Mouse (Mus musculus) layer of hippocampus, postnatal 36 days (tissue): ENCODE results near the gene A230050P20Rik. TPM values are rescaled to one million over a fixed set of nuclear protein-coding genes. Genes with fewer than 3 reads are reported as not detected.

ENCODE experiments used
- DNase-seq, 2 experiments: peaks; one replicate each; pipeline ENCODE4 v3.0.0; 2022
- total RNA-seq, 2 experiments: library from RNA; stranded (reverse); gene quantifications; 2 replicates each; pipeline ENCODE4 v1.2.3; 2021

The A230050P20Rik gene
- total RNA-seq, 2 experiments from 2014 or later: 68.4 to 69.6 TPM

- no peak for DNase-seq
Measured at GRCm38 (mm10) chr9:20875021-20875790, 6.8 kb downstream of the A230050P20Rik start.

GRCm38 (mm10) chr9:20876318-20877117, 8.1 kb downstream of the A230050P20Rik start:
- no peak for DNase-seq

- DNase-seq: no peak
Measured at GRCm38 (mm10) chr9:20877118-20878040, 8.9 kb downstream of the A230050P20Rik start.

- DNase-seq: peak; percentile 99 to 100
Measured at GRCm38 (mm10) chr9:20878041-20878709, 9.7 kb downstream of the A230050P20Rik start.

DNA sequence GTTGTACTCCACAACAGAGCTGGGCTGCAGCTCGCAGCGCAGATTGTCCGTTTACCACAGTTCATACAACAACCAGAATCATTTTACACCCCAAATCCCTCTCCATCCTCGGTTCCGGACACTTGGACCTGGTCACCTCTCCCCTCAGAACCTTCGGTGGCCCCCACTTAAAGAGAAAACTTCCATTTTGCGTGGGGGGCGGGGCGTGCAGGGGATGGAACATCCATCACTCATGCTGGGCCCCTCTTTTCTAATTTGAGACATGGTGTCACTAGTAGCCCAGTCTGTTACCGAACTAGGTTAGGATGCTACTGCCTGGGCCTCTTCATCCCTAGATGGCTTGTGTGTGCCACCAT, 10.2 kb downstream of the A230050P20Rik start:
- DNase-seq: no peak

DNA sequence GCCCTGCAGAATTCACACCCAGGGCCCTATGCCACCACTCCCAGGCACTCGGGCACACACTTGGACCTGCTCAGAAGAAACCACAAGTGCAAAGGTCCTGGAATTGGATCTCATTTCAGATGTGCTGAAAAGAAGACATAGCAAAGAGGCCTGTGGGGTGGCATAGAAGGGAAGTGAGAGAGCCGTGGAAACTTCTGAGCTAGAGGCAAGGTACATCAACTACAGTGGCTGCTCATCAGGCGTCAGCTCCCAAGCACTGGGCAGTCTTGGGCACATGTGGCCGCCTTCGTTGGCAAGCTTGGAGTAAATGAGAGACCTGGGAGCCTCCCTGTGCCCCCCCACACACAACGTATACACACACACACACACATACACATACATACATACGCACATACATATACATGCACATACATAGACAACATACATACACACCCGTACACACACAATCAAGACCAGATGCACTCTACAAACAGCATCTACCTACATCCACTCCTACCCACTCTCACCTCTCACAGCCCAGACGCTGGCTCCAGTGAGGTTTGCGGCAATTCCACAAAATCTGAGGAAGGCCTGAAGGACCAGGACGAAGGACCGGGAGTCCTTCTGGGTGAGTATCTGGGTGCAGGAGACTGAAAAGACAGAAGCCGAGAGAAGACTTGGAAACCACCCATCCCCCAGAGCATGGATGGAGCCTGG, 10.8 kb downstream of the A230050P20Rik start, which contains the start of gene Angptl6:
Angptl6 (minus strand) TSS at position 631 of the 696 bp plus-strand sequence.
- no peak for DNase-seq

GRCm38 (mm10) chr9:20886563-20886962, 18.1 kb downstream of the A230050P20Rik start:
- no peak for DNase-seq

DNA sequence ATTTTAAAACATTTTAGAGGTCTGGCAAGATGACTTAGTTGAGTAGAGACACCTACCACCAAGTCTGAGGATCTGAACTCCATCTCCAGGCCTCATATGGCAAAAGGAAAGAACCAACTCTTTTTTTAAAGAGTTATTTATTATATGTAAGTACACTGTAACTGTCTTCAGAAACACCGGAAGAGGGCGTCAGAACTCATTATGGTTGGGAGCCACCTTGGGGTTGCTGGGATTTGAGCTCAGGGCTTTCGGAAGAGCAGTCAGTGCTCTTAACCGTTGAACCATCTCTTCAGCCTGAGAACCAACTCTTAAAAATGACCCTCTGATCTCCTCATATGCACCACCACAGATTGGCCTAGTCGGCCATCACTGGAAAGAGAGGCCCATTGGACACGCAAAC, 18.7 kb downstream of the A230050P20Rik start:
- no peak for DNase-seq

DNA sequence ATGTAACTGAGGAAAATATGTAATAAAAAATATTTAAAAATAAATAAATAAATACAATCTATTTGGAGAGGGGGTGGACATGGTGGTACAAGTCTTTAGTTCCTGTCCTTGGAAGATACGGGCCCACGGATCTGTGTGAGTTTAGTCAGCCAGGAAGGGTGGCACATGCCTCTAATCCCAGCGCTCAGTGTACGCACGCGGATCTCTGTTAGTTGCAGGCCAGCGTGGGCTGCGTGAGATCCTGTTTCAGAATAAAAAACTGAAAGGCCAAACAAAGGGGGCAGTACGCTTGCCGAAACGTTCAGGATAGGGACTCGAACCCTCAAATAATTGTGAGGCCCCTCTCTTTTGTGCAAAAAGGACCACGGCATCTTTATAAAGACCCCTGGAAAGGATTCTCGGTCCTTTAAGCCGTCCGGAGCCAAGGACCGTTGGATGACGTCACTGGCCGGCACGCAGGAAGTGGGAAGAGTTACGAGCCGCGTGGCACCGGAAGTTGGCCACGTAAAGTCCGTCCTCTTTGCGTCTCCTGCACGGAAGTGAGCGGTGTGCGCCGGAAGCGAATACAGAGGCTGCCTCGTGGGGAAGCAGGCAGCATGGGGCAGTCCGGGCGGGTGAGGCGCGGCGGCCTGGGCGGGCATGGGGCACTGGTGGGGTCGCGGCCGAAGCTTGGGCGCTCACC, 19.4 kb downstream of the A230050P20Rik start, which contains the start of gene Ppan:
Ppan (plus strand) TSS at position 472 of the 682 bp plus-strand sequence.
- peak; percentile 95 for DNase-seq

- DNase-seq: no peak
Measured at GRCm38 (mm10) chr9:20888386-20888765, 19.9 kb downstream of the A230050P20Rik start.

GRCm38 (mm10) chr9:20889185-20890141, 21.0 kb downstream of the A230050P20Rik start:
- no peak for DNase-seq

- DNase-seq: no peak
Measured at GRCm38 (mm10) chr9:20890411-20890810, 22.0 kb downstream of the A230050P20Rik start.

GRCm38 (mm10) chr9:20891339-20892103, 23.1 kb downstream of the A230050P20Rik start:
- no peak for DNase-seq

DNA sequence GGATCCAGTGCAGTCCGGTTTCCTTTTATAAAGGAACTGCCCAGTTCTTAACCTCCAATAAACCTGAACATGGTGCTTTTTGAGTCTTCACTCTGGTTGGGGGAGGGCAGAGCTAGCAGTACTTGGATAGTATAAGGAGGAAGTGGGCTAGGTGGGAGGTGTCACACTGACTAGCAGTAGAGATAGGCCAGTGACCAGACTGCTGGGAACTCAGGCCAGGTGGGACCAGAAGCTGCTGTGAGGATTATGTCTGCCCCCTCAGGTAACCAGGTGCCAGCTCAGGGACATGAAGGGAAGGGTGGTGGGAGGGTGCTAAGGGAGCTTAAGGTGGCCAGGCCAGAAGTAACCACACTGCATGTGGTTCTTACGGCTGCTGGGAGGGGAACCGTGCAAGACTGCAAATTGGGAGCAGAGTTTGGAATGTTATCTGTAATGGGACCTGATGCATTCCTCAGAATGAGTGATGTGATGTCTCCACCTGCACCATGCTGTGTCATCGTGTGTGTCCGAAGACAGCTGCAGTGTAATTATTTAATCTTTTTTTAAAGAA, 23.7 kb downstream of the A230050P20Rik start:
- no peak for DNase-seq

DNA sequence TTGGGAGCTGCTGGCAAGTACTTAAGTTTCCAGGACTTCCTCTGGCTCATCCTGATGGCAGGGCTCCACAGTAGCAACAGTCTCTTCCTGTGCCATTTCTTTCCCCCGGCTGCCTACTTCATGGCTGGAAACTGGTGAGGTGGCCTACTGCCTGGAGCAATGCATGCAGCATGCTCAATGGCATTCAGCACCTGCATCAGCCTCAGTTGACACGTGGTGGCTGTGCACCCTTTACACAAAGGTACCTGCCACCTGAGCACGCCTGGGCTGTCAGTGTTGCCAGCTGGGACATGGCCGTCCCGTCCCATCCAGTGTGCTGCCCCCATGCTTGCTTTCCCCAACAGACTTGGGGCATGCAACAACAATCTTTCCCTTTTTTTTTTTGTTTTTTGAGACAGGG, 24.6 kb downstream of the A230050P20Rik start:
- DNase-seq: no peak

- no peak for DNase-seq
Measured at GRCm38 (mm10) chr9:20893590-20894343, 25.3 kb downstream of the A230050P20Rik start.

DNA sequence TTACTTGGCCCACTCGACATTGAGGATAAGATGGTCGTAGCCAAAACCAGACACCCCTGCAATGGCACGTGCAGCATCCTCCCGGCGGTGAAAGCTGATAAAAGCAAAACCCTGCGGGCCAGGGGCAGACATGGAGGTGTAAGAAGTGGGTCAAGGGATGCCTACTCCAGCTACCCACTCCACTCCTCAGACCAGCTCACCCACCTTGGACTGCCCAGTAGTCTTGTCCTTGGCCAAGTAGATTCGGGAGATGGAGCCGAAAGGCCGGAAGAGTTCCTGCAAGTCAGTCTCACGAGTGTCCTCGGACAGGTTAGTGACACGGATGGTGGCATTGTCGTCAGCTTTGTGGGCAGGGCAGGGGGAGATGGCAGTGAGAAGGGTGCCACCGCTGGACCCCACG, 26.2 kb downstream of the A230050P20Rik start:
- no peak for DNase-seq
